Mouse (Mus musculus): ENCODE results near the gene Atp6v1f. TPM values are rescaled to one million over a fixed set of nuclear protein-coding genes. Genes with fewer than 3 reads are reported as not detected.

Atp6v1f gene
- total RNA-seq, 2 experiments from 2014 or later: 118 to 124 TPM

DNA sequence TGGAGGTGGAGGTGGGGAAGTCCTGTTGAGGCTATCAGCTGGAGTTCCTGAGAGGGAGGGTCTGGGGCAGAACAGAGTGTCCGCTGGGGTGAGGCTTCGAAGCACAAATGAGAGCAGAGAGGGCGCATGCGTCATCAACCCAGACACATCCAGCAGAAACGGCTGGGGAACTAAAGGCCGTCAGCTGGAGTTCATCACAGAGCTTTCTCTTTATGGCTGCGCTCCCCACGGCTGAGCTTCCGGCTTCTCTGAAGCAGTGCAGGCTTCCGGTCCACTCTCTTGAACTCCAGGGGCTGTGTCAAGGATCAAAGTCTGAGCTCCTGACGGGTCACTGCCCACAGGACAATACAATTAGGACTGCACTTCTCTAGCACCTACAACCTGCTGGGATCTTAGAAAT lies 45.8 kb downstream of the Atp6v1f start:
- DNase-seq: peak; percentile 70 to 72
- intact Hi-C loops (cut with DNase I): no loop called here

DNA sequence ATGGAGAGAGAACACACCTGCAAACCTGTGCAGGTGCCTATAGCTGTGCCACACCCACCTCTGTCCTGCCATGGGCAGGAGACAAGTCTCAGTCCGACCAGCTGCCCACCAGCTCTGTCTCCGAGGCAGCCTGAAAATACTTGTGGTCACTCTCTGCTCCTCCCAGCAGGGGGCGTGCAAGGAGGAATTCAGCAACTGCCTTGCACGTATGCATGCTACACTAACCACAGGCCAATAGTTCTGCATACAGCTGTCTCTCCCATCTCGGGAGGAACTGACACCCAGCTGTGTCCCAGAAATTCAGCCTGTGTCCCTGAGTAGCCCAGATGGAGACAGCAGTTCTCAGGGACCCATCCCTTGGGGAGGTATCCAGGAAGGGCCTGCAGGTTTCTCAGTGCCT lies 49.6 kb downstream of the Atp6v1f start:
- peak; percentile 80 to 88 for DNase-seq
- intact Hi-C loops (cut with DNase I): loop anchor here (2.0 kb wide), 1 partner anchor 132 kb away; no protein-coding TSS in a partner anchor

Other genes with a start within 250 kb of the Atp6v1f start
- gene Hilpda, start 195.2 kb upstream of the Atp6v1f start, total RNA-seq (2021): 1 to 10 TPM; 7.3 to 9.8 TPM
- not detected for gene Fam71f2, start 188.1 kb upstream of the Atp6v1f start, total RNA-seq (2021)
- not detected for gene Fam71f1, start 148.6 kb upstream of the Atp6v1f start, total RNA-seq (2021)
- 100 to 1,000 TPM; 327 to 353 TPM for gene Calu, start 119.6 kb upstream of the Atp6v1f start, total RNA-seq (2021)
- not detected for gene Opn1sw, start 79.2 kb upstream of the Atp6v1f start, total RNA-seq (2021)
- 1 to 10 TPM; 6.1 to 7.9 TPM for gene Ccdc136, start 71.4 kb upstream of the Atp6v1f start, total RNA-seq (2021)
- 100 to 1,000 TPM; 214 to 246 TPM for gene Flnc, start 34.5 kb upstream of the Atp6v1f start, total RNA-seq (2021)
- not detected for gene Atp6v1fnb, start 3.7 kb downstream of the Atp6v1f start, total RNA-seq (2021)
- gene Kcp, start 40.2 kb downstream of the Atp6v1f start, total RNA-seq (2021): 10 to 100 TPM; 18.9 to 19.9 TPM
- 1 to 10 TPM; 3.4 to 4.7 TPM for gene Irf5, start 58.9 kb downstream of the Atp6v1f start, total RNA-seq (2021)
- gene Tnpo3, start 142.2 kb downstream of the Atp6v1f start, total RNA-seq (2021): 10 to 100 TPM; 42.5 to 48.5 TPM
- 1 to 10 TPM in 1 of 2 experiments, under 1 TPM in 1; 0.82 to 1.1 TPM for gene Tspan33, start 226.5 kb downstream of the Atp6v1f start, total RNA-seq (2021)

All from heart, postnatal 10 days (tissue).